Comparison of ENCODE assay signal across 19 mouse cellular contexts in genomic region chr12:103503300-103503699, GRCm38 (mm10). TPM values are rescaled to one million over a fixed set of nuclear protein-coding genes. Genes with fewer than 3 reads are reported as not detected.
"Had no signal": no experiment of that assay in that cellular context is flagged by ENCODE, and none has a peak within 500 bp of the region (broad histone marks: within the 10 kb centered on the region; RNA-seq: fewer than 3 reads in every experiment).

No protein-coding gene starts in this region.

- DNase-seq: lung, adult 2 months; lung, postnatal 14 days; lung, postnatal 36 days; right cerebral cortex, postnatal 14 days; thymus, adult 2 months; thymus, postnatal 25 days; thymus, postnatal 4 days had no signal

RNA-seq across cellular contexts. Expression of gene Ppp4r4, which starts 28.8 kb away (rescaled TPM):
- total RNA-seq: megakaryocyte progenitor cell, adult 5-6 weeks had no signal

RNA-seq across cellular contexts. Expression of gene Ifi27l2b, which starts 46.3 kb away (rescaled TPM):
- total RNA-seq: megakaryocyte progenitor cell, adult 5-6 weeks; midbrain, postnatal 0 days; neutrophil, adult 5-6 weeks had no signal
- polyA plus RNA-seq: lung, embryonic 15.5 days; lung, postnatal 0 days; macrophage; midbrain, embryonic 11.5 days; midbrain, embryonic 13.5 days; midbrain, embryonic 15.5 days; midbrain, postnatal 0 days; neural tube, embryonic 12.5 days; neural tube, embryonic 14.5 days; testis, adult 2 months had no signal

RNA-seq across cellular contexts. Expression of gene Ifi27l2a, which starts 59.8 kb away (rescaled TPM):
- polyA plus RNA-seq: neural tube, embryonic 14.5 days had no signal
